Mouse (Mus musculus) liver, embryonic 14.5 days (tissue): ENCODE data around the gene Col26a1.

Experiments used
- CTCF ChIP-seq: IDR thresholded peaks from 2 replicates; pipeline ENCODE4 v1.5.1; 2016; ENCODE audit warnings: antibody characterized with exemption, low read depth, control low read depth
- EP300 ChIP-seq: IDR thresholded peaks from 2 replicates; pipeline ENCODE4 v1.6.1; 2016; ENCODE audit warnings: antibody characterized with exemption, low read depth

GRCm38 (mm10) chr5:136692784-136693183 lies 190.2 kb downstream of the Col26a1 start, which contains the start of gene Myl10:
- TF ChIP-seq EP300 (no peak), CTCF (no peak)
